Mouse (Mus musculus): ENCODE data around the gene Mrpl1. TPM values are rescaled to one million over a fixed set of nuclear protein-coding genes. Genes with fewer than 3 reads are reported as not detected.

The Mrpl1 gene
- 12.2 TPM for polyA plus RNA-seq (2014; fragmentation: Illumina TruSeq; extraction: RNeasy Lipid Tissue Mini Kit (QIAGEN cat#74804); ENCODE audit: low read depth, low replicate concordance)

GRCm38 (mm10) chr5:96209459-96209858 lies at the start of gene Mrpl1:
Gene Mrpl1, plus strand, starts transcription at chr5:96209493.

GRCm38 (mm10) chr5:96164021-96164411 lies 45.3 kb upstream of the Mrpl1 start, which contains the start of gene Cnot6l:
Gene Cnot6l, minus strand, starts transcription at chr5:96164171.

Other genes with a start within 250 kb of the Mrpl1 start
- 26.7 TPM for gene Cnot6l, start 45.3 kb upstream of the Mrpl1 start, polyA plus RNA-seq (2014; fragmentation: Illumina TruSeq; extraction: RNeasy Lipid Tissue Mini Kit (QIAGEN cat#74804); ENCODE audit: low read depth, low replicate concordance)
- 2.5 TPM for gene Fras1, start 164.5 kb downstream of the Mrpl1 start, polyA plus RNA-seq (2014; fragmentation: Illumina TruSeq; extraction: RNeasy Lipid Tissue Mini Kit (QIAGEN cat#74804); ENCODE audit: low read depth, low replicate concordance)